Mouse (Mus musculus) E14TG2a.4 (cell line): ENCODE measurements around the gene Olfr1418.

Experiments used
- H3K27me3 ChIP-seq: 2 replicates; pipeline ENCODE4 v1.6.1; 2014; ENCODE audit warnings: low read length, control low read depth; ENCODE audit not compliant: insufficient read depth
- H3K36me3 ChIP-seq: 2 replicates; pipeline ENCODE4 v1.6.1; 2014; ENCODE audit warnings: low read length, control low read depth; ENCODE audit not compliant: insufficient read depth
- H3K4me1 ChIP-seq: replicated peaks from 2 replicates; pipeline ENCODE4 v1.6.1; 2014; ENCODE audit warnings: low read depth, low read length, control low read depth
- H3K4me3 ChIP-seq: replicated peaks from 2 replicates; pipeline ENCODE4 v1.5.1; 2014; ENCODE audit warnings: mild to moderate bottlenecking, low read length
- H3K9me3 ChIP-seq: 2 replicates; pipeline ENCODE4 v1.6.1; 2014; ENCODE audit warnings: low read length, control low read depth
- CTCF ChIP-seq: conservative IDR thresholded peaks from 2 replicates; pipeline ENCODE4 v1.5.1; 2014; ENCODE audit warnings: low read length
- NANOG ChIP-seq: IDR thresholded peaks from 2 replicates; pipeline ENCODE4 v1.6.1; 2014; ENCODE audit warnings: borderline replicate concordance, low read length, mixed read lengths
- POU5F1 ChIP-seq: IDR thresholded peaks from 2 replicates; pipeline ENCODE4 v1.6.1; 2014; ENCODE audit warnings: low read length, borderline replicate concordance

The Olfr1418 gene

GRCm38 (mm10) chr19:11839119-11839518 lies 21.7 kb downstream of the Olfr1418 start, which contains the start of gene Olfr1417:
TSS of gene Olfr1417 (minus strand) at chr19:11839219.
- Histone ChIP-seq H3K4me3 (no peak within 1 kb of the TSS), H3K36me3 (no peaks in the 10 kb centered on the region), H3K4me1 (no peaks in the 10 kb centered on the region), H3K27me3 (no peaks in the 10 kb centered on the region), H3K9me3 (0 out of 2 replicates have a peak, but pooled peaks cover 3% of the 10 kb centered on the region)
- TF ChIP-seq POU5F1 = no peak
- no peak for TF ChIP-seq NANOG
- no peak for TF ChIP-seq CTCF

- Histone ChIP-seq H3K4me3 (peak overlapping the region; percentile 27; the same call in 1 of the 2 replicates), H3K4me1 (peaks cover 61% of the 10 kb centered on the region), H3K36me3 (no peaks in the 10 kb centered on the region), H3K9me3 (no peaks in the 10 kb centered on the region), H3K27me3 (peaks cover 9% of the 10 kb centered on the region)
- TF ChIP-seq NANOG = no peak
- no peak for TF ChIP-seq POU5F1
- no peak for TF ChIP-seq CTCF
Measured at GRCm38 (mm10) chr19:11823346-11824065, 37.4 kb downstream of the Olfr1418 start.

- peaks cover 10% of the 10 kb centered on the region for H3K36me3 ChIP-seq
- H3K4me3 ChIP-seq = peak overlapping the region; percentile 93
- H3K9me3 ChIP-seq = no peaks in the 10 kb centered on the region
- peaks cover 87% of the 10 kb centered on the region for H3K4me1 ChIP-seq
- TF ChIP-seq NANOG (no peak), CTCF (peak; percentile 34)
- H3K27me3 ChIP-seq = peaks cover 21% of the 10 kb centered on the region
Measured at GRCm38 (mm10) chr19:11820211-11820610, 40.7 kb downstream of the Olfr1418 start.

- Histone ChIP-seq H3K36me3 (peaks cover 10% of the 10 kb centered on the region), H3K4me3 (peak overlapping the region; percentile 93), H3K27me3 (peaks cover 21% of the 10 kb centered on the region), H3K4me1 (peaks cover 87% of the 10 kb centered on the region), H3K9me3 (no peaks in the 10 kb centered on the region)
- peak; percentile 66 for TF ChIP-seq CTCF
- TF ChIP-seq NANOG = no peak
Measured at GRCm38 (mm10) chr19:11819800-11820199, 41.1 kb downstream of the Olfr1418 start.

GRCm38 (mm10) chr19:11819143-11819700 lies 41.6 kb downstream of the Olfr1418 start, which contains the start of gene Stx3:
TSS of gene Stx3 (minus strand) at chr19:11819403.
- peaks cover 87% of the 10 kb centered on the region for H3K4me1 ChIP-seq
- peaks cover 21% of the 10 kb centered on the region for H3K27me3 ChIP-seq
- no peaks in the 10 kb centered on the region for H3K9me3 ChIP-seq
- no peak for TF ChIP-seq POU5F1
- no peak for TF ChIP-seq NANOG
- TF ChIP-seq CTCF = no peak
- peak within 1 kb of the TSS; percentile 93 for H3K4me3 ChIP-seq
- peaks cover 10% of the 10 kb centered on the region for H3K36me3 ChIP-seq

GRCm38 (mm10) chr19:11818199-11819142 lies 42.4 kb downstream of the Olfr1418 start:
- no peaks in the 10 kb centered on the region for H3K9me3 ChIP-seq
- H3K4me3 ChIP-seq = peak overlapping the region; percentile 93
- no peak for TF ChIP-seq NANOG
- no peak for TF ChIP-seq POU5F1
- no peak for TF ChIP-seq CTCF
- peaks cover 21% of the 10 kb centered on the region for H3K27me3 ChIP-seq
- peaks cover 87% of the 10 kb centered on the region for H3K4me1 ChIP-seq
- H3K36me3 ChIP-seq = peaks cover 10% of the 10 kb centered on the region

GRCm38 (mm10) chr19:11817586-11817985 lies 43.3 kb downstream of the Olfr1418 start:
- H3K27me3 ChIP-seq = peaks cover 21% of the 10 kb centered on the region
- H3K4me1 ChIP-seq = peaks cover 87% of the 10 kb centered on the region
- peaks cover 17% of the 10 kb centered on the region for H3K36me3 ChIP-seq
- TF ChIP-seq POU5F1 = no peak
- no peak for TF ChIP-seq CTCF
- TF ChIP-seq NANOG = no peak
- no peaks in the 10 kb centered on the region for H3K9me3 ChIP-seq
- H3K4me3 ChIP-seq = peak overlapping the region; percentile 93

- TF ChIP-seq POU5F1 = no peak
- TF ChIP-seq CTCF = no peak
- no peak for TF ChIP-seq NANOG
- peaks cover 88% of the 10 kb centered on the region for H3K4me1 ChIP-seq
- H3K27me3 ChIP-seq = peaks cover 21% of the 10 kb centered on the region
- peak overlapping the region; percentile 93 for H3K4me3 ChIP-seq
- peaks cover 22% of the 10 kb centered on the region for H3K36me3 ChIP-seq
- H3K9me3 ChIP-seq = no peaks in the 10 kb centered on the region
Measured at GRCm38 (mm10) chr19:11816706-11817105, 44.2 kb downstream of the Olfr1418 start.
